Mouse (Mus musculus): ENCODE data around the gene Cacna1a. TPM values are rescaled to one million over a fixed set of nuclear protein-coding genes. Genes with fewer than 3 reads are reported as not detected.

Gene Cacna1a
- 15.5 and 30.3 TPM in 2 replicates for polyA plus RNA-seq (2012; ENCODE audit: low replicate concordance)

DNA sequence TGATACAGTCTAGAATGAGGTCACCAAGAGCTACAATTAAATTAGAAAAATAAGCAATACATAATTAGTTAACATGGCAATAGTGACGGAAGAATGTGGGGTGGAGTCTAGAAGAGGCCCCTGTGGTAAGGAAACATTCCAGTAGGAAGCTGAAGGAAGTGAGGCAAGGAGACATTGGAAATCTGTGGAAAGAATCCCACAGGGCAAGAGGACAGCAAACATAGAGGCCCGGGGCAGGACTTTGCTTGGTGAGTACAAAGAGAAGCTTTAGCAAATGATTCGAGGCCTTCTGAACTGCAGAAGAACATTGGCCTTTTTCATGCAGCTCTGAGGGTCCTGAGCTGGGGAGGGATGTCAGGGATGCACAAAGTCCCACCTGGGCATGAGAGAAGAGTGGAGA, at the start of gene Cacna1a:
Gene Cacna1a, plus strand, starts transcription at position 166 of the 400 bp plus-strand sequence.

GRCm38 (mm10) chr8:84662581-84663065, 274.4 kb downstream of the Cacna1a start, which contains the start of gene Ier2:
Gene Ier2, minus strand, starts transcription at chr8:84662852.

GRCm38 (mm10) chr8:84686191-84687002, 298.2 kb downstream of the Cacna1a start, which contains the start of gene Trmt1:
Gene Trmt1, plus strand, starts transcription at chr8:84686307.

GRCm38 (mm10) chr8:84687705-84688100, 299.5 kb downstream of the Cacna1a start, which contains the start of gene Nacc1:
Gene Nacc1, minus strand, starts transcription at chr8:84687862.

Other genes starting within 250 kb of the Cacna1a start
- 37.2 and 82.2 TPM in 2 replicates for gene Cc2d1a, start 240.5 kb upstream of the Cacna1a start, polyA plus RNA-seq (2012; ENCODE audit: low replicate concordance)
- 1.4 and 1.5 TPM in 2 replicates for gene 4930432K21Rik, start 240.4 kb upstream of the Cacna1a start, polyA plus RNA-seq (2012; ENCODE audit: low replicate concordance)
- gene Nanos3, start 203.2 kb upstream of the Cacna1a start, polyA plus RNA-seq (2012; ENCODE audit: low replicate concordance) = 0.42 and 0.59 TPM in 2 replicates
- gene Zswim4, start 151.4 kb upstream of the Cacna1a start, polyA plus RNA-seq (2012; ENCODE audit: low replicate concordance) = 18.1 and 26.1 TPM in 2 replicates
- gene D8Ertd738e, start 138.7 kb upstream of the Cacna1a start, polyA plus RNA-seq (2012; ENCODE audit: low replicate concordance) = 192 and 194 TPM in 2 replicates
- gene Mri1, start 131.1 kb upstream of the Cacna1a start, polyA plus RNA-seq (2012; ENCODE audit: low replicate concordance) = 25.3 and 68.4 TPM in 2 replicates
- 19.7 and 21.2 TPM in 2 replicates for gene Ccdc130, start 118.1 kb upstream of the Cacna1a start, polyA plus RNA-seq (2012; ENCODE audit: low replicate concordance)

Data from hematopoietic multipotent progenitor cell, adult 10-12 weeks (in vitro differentiated cells).